Mouse (Mus musculus) MEL (cell line): ENCODE data around the gene Lgals8. TPM values are rescaled to one million over a fixed set of nuclear protein-coding genes. Genes with fewer than 3 reads are reported as not detected.

Experiments used
- DNase-seq: peaks from one replicate; pipeline ENCODE4 v3.0.0; 2011; ENCODE audit warnings: low read depth, low spot score
- H3K27ac ChIP-seq: 2 replicates; pipeline ENCODE4 v1.5.1; 2012; ENCODE audit warnings: low read depth, mild to moderate bottlenecking, control low read depth, low read length, moderate library complexity; ENCODE audit not compliant: control insufficient read depth
- H3K27me3 ChIP-seq, 2 experiments: fragments of 150-350 bp in 1 of 2; sonication (generic) in 1 of 2; 2 replicates each; pipeline ENCODE4 v1.6.1; 2012; ENCODE audit warnings: low read length in 2 of 2, mild to moderate bottlenecking in 2 of 2, improper control_type of control experiment in 1 of 2, moderate library complexity in 1 of 2; ENCODE audit not compliant: insufficient read depth in 2 of 2, control insufficient read depth in 1 of 2
- H3K36me3 ChIP-seq, 2 experiments: 2 replicates each; pipeline ENCODE4 v1.6.1; 2012 to 2014; ENCODE audit warnings: low read length in 2 of 2, improper control_type of control experiment in 1 of 2, inconsistent platforms in 1 of 2, mild to moderate bottlenecking in 1 of 2; ENCODE audit not compliant: insufficient read depth in 2 of 2, control insufficient read depth in 1 of 2
- H3K4me1 ChIP-seq, 2 experiments: fragments of 150-350 bp in 1 of 2; sonication (generic) in 1 of 2; 2 replicates each; pipeline ENCODE4 v1.6.1; 2012; ENCODE audit warnings: low read length in 2 of 2, improper control_type of control experiment in 1 of 2, mild to moderate bottlenecking in 1 of 2; ENCODE audit not compliant: insufficient read depth in 2 of 2, control insufficient read depth in 1 of 2
- H3K4me3 ChIP-seq, 2 experiments: fragments of 150-350 bp in 1 of 2; sonication (generic) in 1 of 2; 2 replicates each; pipeline ENCODE4 v1.5.1; 2012; ENCODE audit warnings: low read depth in 2 of 2, low read length in 2 of 2, mild to moderate bottlenecking in 2 of 2, moderate library complexity in 2 of 2, control low read depth in 1 of 2, improper control_type of control experiment in 1 of 2; ENCODE audit not compliant: control insufficient read depth in 1 of 2, insufficient read depth in 1 of 2
- H3K79me2 ChIP-seq: 2 replicates; pipeline ENCODE4 v1.6.1; 2012; ENCODE audit warnings: mild to moderate bottlenecking, low read length, moderate library complexity; ENCODE audit not compliant: control insufficient read depth, poor library complexity, insufficient read depth
- H3K9ac ChIP-seq: 2 replicates; pipeline ENCODE4 v1.6.1; 2012; ENCODE audit warnings: low read depth, mild to moderate bottlenecking, control low read depth, low read length, moderate library complexity; ENCODE audit not compliant: control insufficient read depth, poor library complexity, severe bottlenecking
- H3K9me3 ChIP-seq: fragments of 150-350 bp; sonication (generic); replicated peaks from 2 replicates; pipeline ENCODE4 v1.6.1; 2012; ENCODE audit warnings: mild to moderate bottlenecking, low read length, improper control_type of control experiment, moderate library complexity; ENCODE audit not compliant: insufficient read depth
- CHD1 ChIP-seq: IDR thresholded peaks from 2 replicates; pipeline ENCODE4 v1.6.1; 2012; ENCODE audit warnings: low read depth, mild to moderate bottlenecking, inconsistent platforms, low read length, improper control_type of control experiment
- CHD2 ChIP-seq: IDR thresholded peaks from 2 replicates; pipeline ENCODE4 v1.6.1; 2011; ENCODE audit warnings: low read length, improper control_type of control experiment
- CTCF ChIP-seq, 3 experiments: IDR thresholded peaks in 2 of 3; conservative IDR thresholded peaks in 1 of 3; 2 replicates each; pipeline ENCODE4 v1.5.1; 2011 to 2012; ENCODE audit warnings: low read length in 3 of 3, low read depth in 2 of 3, mild to moderate bottlenecking in 2 of 3, improper control_type of control experiment in 1 of 3, inconsistent platforms in 1 of 3, mixed read lengths in 1 of 3, moderate library complexity in 1 of 3; ENCODE audit not compliant: control insufficient read depth in 1 of 3, insufficient read depth in 1 of 3, poor library complexity in 1 of 3, severe bottlenecking in 1 of 3
- E2F4 ChIP-seq: IDR thresholded peaks from 2 replicates; pipeline ENCODE4 v1.6.1; 2011; ENCODE audit warnings: low read depth, low read length, improper control_type of control experiment, borderline replicate concordance
- ELF1 ChIP-seq: IDR thresholded peaks from 2 replicates; pipeline ENCODE4 v1.6.1; 2014; ENCODE audit warnings: low read depth, mild to moderate bottlenecking, inconsistent platforms, low read length, improper control_type of control experiment, moderate library complexity
- ETS1 ChIP-seq: IDR thresholded peaks from 2 replicates; pipeline ENCODE4 v1.6.1; 2012; ENCODE audit warnings: low read depth, mild to moderate bottlenecking, inconsistent platforms, low read length, improper control_type of control experiment, moderate library complexity
- GABPA ChIP-seq: IDR thresholded peaks from 2 replicates; pipeline ENCODE4 v1.6.1; 2012; ENCODE audit warnings: low read depth, mild to moderate bottlenecking, inconsistent platforms, low read length, improper control_type of control experiment, moderate library complexity
- GATA1 ChIP-seq: IDR thresholded peaks from 2 replicates; pipeline ENCODE4 v1.6.1; 2011; ENCODE audit warnings: low read depth, low read length, improper control_type of control experiment
- HCFC1 ChIP-seq: IDR thresholded peaks from 2 replicates; pipeline ENCODE4 v1.6.1; 2012; ENCODE audit warnings: low read depth, mild to moderate bottlenecking, inconsistent platforms, low read length, improper control_type of control experiment, moderate library complexity
- MAFK ChIP-seq: IDR thresholded peaks from 2 replicates; pipeline ENCODE4 v1.6.1; 2011; ENCODE audit warnings: low read depth, mild to moderate bottlenecking, low read length, improper control_type of control experiment, borderline replicate concordance
- MAZ ChIP-seq: IDR thresholded peaks from 2 replicates; pipeline ENCODE4 v1.6.1; 2012; ENCODE audit warnings: low read depth, mild to moderate bottlenecking, inconsistent platforms, low read length, improper control_type of control experiment
- MEF2A ChIP-seq: IDR thresholded peaks from 2 replicates; pipeline ENCODE4 v1.6.1; 2014; ENCODE audit warnings: low read depth, mild to moderate bottlenecking, inconsistent platforms, low read length, improper control_type of control experiment; ENCODE audit not compliant: poor library complexity, insufficient replicate concordance, severe bottlenecking; ENCODE audit errors: extremely low read depth
- MXI1 ChIP-seq: IDR thresholded peaks from 2 replicates; pipeline ENCODE4 v1.6.1; 2011; ENCODE audit warnings: mild to moderate bottlenecking, low read depth, low read length, improper control_type of control experiment
- MYC ChIP-seq: IDR thresholded peaks from 2 replicates; pipeline ENCODE4 v1.6.1; 2011; ENCODE audit warnings: low read depth, mild to moderate bottlenecking, low read length, improper control_type of control experiment, moderate library complexity
- NELFE ChIP-seq: IDR thresholded peaks from 2 replicates; pipeline ENCODE4 v1.6.1; 2011; ENCODE audit warnings: low read depth, low read length, improper control_type of control experiment
- NRF1 ChIP-seq: IDR thresholded peaks from 2 replicates; pipeline ENCODE4 v1.6.1; 2014; ENCODE audit warnings: low read depth, mild to moderate bottlenecking, inconsistent platforms, low read length, improper control_type of control experiment, moderate library complexity; ENCODE audit not compliant: poor library complexity, insufficient read depth, severe bottlenecking
- POLR2A ChIP-seq, 2 experiments: IDR thresholded peaks; 2 replicates each; pipeline ENCODE4 v1.6.1; 2011 to 2012; ENCODE audit warnings: low read length in 2 of 2, mild to moderate bottlenecking in 2 of 2, control low read depth in 1 of 2, improper control_type of control experiment in 1 of 2, low read depth in 1 of 2, moderate library complexity in 1 of 2; ENCODE audit not compliant: control insufficient read depth in 1 of 2, insufficient read depth in 1 of 2, poor library complexity in 1 of 2
- POLR2AphosphoS2 ChIP-seq: IDR thresholded peaks from 2 replicates; pipeline ENCODE4 v1.6.1; 2011; ENCODE audit warnings: low read length, improper control_type of control experiment
- RAD21 ChIP-seq: IDR thresholded peaks from 2 replicates; pipeline ENCODE4 v1.6.1; 2011; ENCODE audit warnings: mild to moderate bottlenecking, low read depth, low read length, improper control_type of control experiment
- RCOR1 ChIP-seq: IDR thresholded peaks from 2 replicates; pipeline ENCODE4 v1.6.1; 2012; ENCODE audit warnings: low read depth, mild to moderate bottlenecking, inconsistent platforms, low read length, improper control_type of control experiment
- SIN3A ChIP-seq: IDR thresholded peaks from 2 replicates; pipeline ENCODE4 v1.6.1; 2012; ENCODE audit warnings: low read length, improper control_type of control experiment, inconsistent platforms
- TAL1 ChIP-seq: IDR thresholded peaks from 2 replicates; pipeline ENCODE4 v1.6.1; 2012; ENCODE audit warnings: mild to moderate bottlenecking, inconsistent platforms, low read length, moderate library complexity, mixed read lengths
- TBP ChIP-seq: IDR thresholded peaks from 2 replicates; pipeline ENCODE4 v1.8.0; 2011; ENCODE audit warnings: low read depth, low read length, improper control_type of control experiment
- UBTF ChIP-seq: IDR thresholded peaks from 2 replicates; pipeline ENCODE4 v1.6.1; 2012; ENCODE audit warnings: low read depth, mild to moderate bottlenecking, inconsistent platforms, low read length, improper control_type of control experiment, moderate library complexity, borderline replicate concordance; ENCODE audit not compliant: insufficient read depth
- USF2 ChIP-seq, 2 experiments: IDR thresholded peaks; 2 replicates each; pipeline ENCODE4 v1.6.1; 2011 to 2012; ENCODE audit warnings: improper control_type of control experiment in 2 of 2, low read length in 2 of 2, borderline replicate concordance in 1 of 2, inconsistent platforms in 1 of 2, low read depth in 1 of 2, mild to moderate bottlenecking in 1 of 2; ENCODE audit not compliant: insufficient read depth in 1 of 2
- ZC3H11A ChIP-seq: IDR thresholded peaks from 2 replicates; pipeline ENCODE4 v1.6.1; 2012; ENCODE audit warnings: low read depth, mild to moderate bottlenecking, inconsistent platforms, low read length, improper control_type of control experiment
- ZKSCAN1 ChIP-seq: IDR thresholded peaks from 2 replicates; pipeline ENCODE4 v1.6.1; 2012; ENCODE audit warnings: low read depth, mild to moderate bottlenecking, inconsistent platforms, low read length, improper control_type of control experiment, moderate library complexity
- ZMIZ1 ChIP-seq: IDR thresholded peaks from 2 replicates; pipeline ENCODE4 v1.6.1; 2012; ENCODE audit warnings: low read depth, mild to moderate bottlenecking, inconsistent platforms, low read length, improper control_type of control experiment, moderate library complexity
- ZNF384 ChIP-seq: IDR thresholded peaks from 2 replicates; pipeline ENCODE4 v1.6.1; 2012; ENCODE audit warnings: low read depth, mild to moderate bottlenecking, inconsistent platforms, low read length, improper control_type of control experiment
- polyA plus RNA-seq, 2 experiments: library from polyadenylated mRNA; stranded (reverse) in 1 of 2; unstranded in 1 of 2; fragments of >175 nt in 1 of 2; fragments of >200 nt in 1 of 2; gene quantifications; 2 replicates each; pipeline versions ENCODE4 v1.2.1 to v1.2.4; 2012; ENCODE audit warnings: low replicate concordance in 2 of 2, low read depth in 1 of 2; ENCODE audit not compliant: insufficient read length in 2 of 2, insufficient read depth in 1 of 2, missing spikeins in 1 of 2
- total RNA-seq: library from RNA; depleted of rRNA; stranded (reverse); fragments of 300-350 nt; gene quantifications from 2 replicates; pipeline ENCODE4 v1.2.3, GENCODE M21; 2012

Gene Lgals8
- total and polyA plus RNA-seq, 3 experiments, result 12.9 to 23.7 TPM; not detected in 1

GRCm38 (mm10) chr13:12420596-12420995, 44.1 kb downstream of the Lgals8 start:
- no peak for DNase-seq
- H3K9me3 ChIP-seq, result no peaks in the 10 kb centered on the region
- H3K79me2 ChIP-seq, result no peaks in the 10 kb centered on the region
- no peaks in the 10 kb centered on the region for H3K4me1 ChIP-seq
- H3K36me3 ChIP-seq, result peaks cover 0 to 15% of the 10 kb centered on the region in 2 experiments; a peak in 2 of 4 replicates
- TF ChIP-seq MEF2A (no peak), MAZ (no peak), RAD21 (no peak), USF2 (IDR thresholded peaks at IDR 0.05; ENCODE audit: borderline replicate concordance in 1 of 2, insufficient read depth in 1 of 2, low read depth in 1 of 2, low read length in 2 of 2) (no peak), POLR2AphosphoS2 (no peak), UBTF (no peak), HCFC1 (no peak), TBP (no peak), ZKSCAN1 (no peak), ZMIZ1 (no peak), SIN3A (no peak), NELFE (no peak), POLR2A (IDR thresholded peaks at IDR 0.05; ENCODE audit: control insufficient read depth in 1 of 2, insufficient read depth in 1 of 2, low read depth in 1 of 2, low read length in 2 of 2, poor library complexity in 1 of 2) (no peak), MYC (no peak)
- H3K27ac ChIP-seq, result no peak overlapping the region
- H3K4me3 ChIP-seq, result no peak overlapping the region
- no peaks in the 10 kb centered on the region for H3K27me3 ChIP-seq
- H3K9ac ChIP-seq, result no peak overlapping the region

- H3K27ac ChIP-seq, result peak overlapping the region; percentile 32
- DNase-seq, result peak; percentile 93
- no peaks in the 10 kb centered on the region for H3K27me3 ChIP-seq
- no peak overlapping the region for H3K4me3 ChIP-seq
- H3K79me2 ChIP-seq, result peaks cover 2% of the 10 kb centered on the region; the same call in 1 of the 2 replicates
- peaks cover 20 to 27% of the 10 kb centered on the region in 2 experiments for H3K36me3 ChIP-seq
- H3K9me3 ChIP-seq, result no peaks in the 10 kb centered on the region
- H3K4me1 ChIP-seq, result peaks cover 9% of the 10 kb centered on the region in 2 experiments
- H3K9ac ChIP-seq, result no peak overlapping the region
- TF ChIP-seq GATA1 (peak; percentile 88), GABPA (no peak), MXI1 (peak; percentile 69; the same call in 1 of the 2 replicates), RCOR1 (peak; percentile 97), ELF1 (peak; percentile 56; the same call in 1 of the 2 replicates), MEF2A (no peak), TBP (no peak; the same call in 1 of the 2 replicates), USF2 (IDR thresholded peaks at IDR 0.05; ENCODE audit: borderline replicate concordance in 1 of 2, insufficient read depth in 1 of 2, low read depth in 1 of 2, low read length in 2 of 2) (peak in 1 of 2 experiments; percentile 34; a peak in 1 of 4 replicates), ZC3H11A (no peak), UBTF (no peak), NRF1 (no peak), POLR2A (IDR thresholded peaks at IDR 0.05; ENCODE audit: control insufficient read depth in 1 of 2, insufficient read depth in 1 of 2, low read depth in 1 of 2, low read length in 2 of 2, poor library complexity in 1 of 2) (no peak), NELFE (no peak), E2F4 (no peak), ETS1 (peak; percentile 92), HCFC1 (0 out of 2 replicates have a peak, but pooled peaks have one; percentile 17), CHD1 (no peak), CTCF (IDR thresholded peaks at IDR 0.05 in 2 of 3, conservative IDR thresholded peaks at IDR 0.05 in 1 of 3; ENCODE audit: control insufficient read depth in 1 of 3, insufficient read depth in 1 of 3, low read depth in 2 of 3, low read length in 3 of 3, poor library complexity in 1 of 3, severe bottlenecking in 1 of 3) (no peak), SIN3A (peak; percentile 77), MAFK (peak; percentile 69; the same call in 1 of the 2 replicates), TAL1 (peak; percentile 89), CHD2 (peak; percentile 50; the same call in 1 of the 2 replicates), MAZ (no peak), ZNF384 (no peak)
Observed at GRCm38 (mm10) chr13:12412016-12412415, 52.7 kb downstream of the Lgals8 start.
